Mouse (Mus musculus) megakaryocyte-erythroid progenitor cell, adult 5-6 weeks (primary cell): ENCODE results near the gene A930004D18Rik. TPM values are rescaled to one million over a fixed set of nuclear protein-coding genes. Genes with fewer than 3 reads are reported as not detected.

Experiments used
- ATAC-seq: replicated peaks from 2 replicates; pipeline ENCODE4 v1.8.0; 2016; ENCODE audit warnings: mild to moderate bottlenecking, inconsistent platforms; ENCODE audit not compliant: severe bottlenecking, poor library complexity, low FRiP score, low TSS enrichment
- total RNA-seq, 2 experiments: library from RNA; stranded (forward) in 1 of 2; stranded (reverse) in 1 of 2; fragments of 200-1000, 215-1000 nt in 1 of 2; fragments of >200 nt in 1 of 2; fragmentation: Nextera tagmentation in 1 of 2; gene quantifications; 2 replicates each; pipeline ENCODE4 v1.2.3; 2014 to 2017

Gene A930004D18Rik
- total RNA-seq, 2 experiments from 2014 or later, result not detected

GRCm38 (mm10) chr2:18039566-18040290 lies 2.2 kb upstream of the A930004D18Rik start:
- no peak for ATAC-seq

- no peak for ATAC-seq
Measured at GRCm38 (mm10) chr2:18038895-18039371, 1.4 kb upstream of the A930004D18Rik start.

- no peak for ATAC-seq
Measured at GRCm38 (mm10) chr2:18038141-18038752, 710 bp upstream of the A930004D18Rik start.

GRCm38 (mm10) chr2:18034371-18035250 lies 2.9 kb downstream of the A930004D18Rik start:
- ATAC-seq, result no peak

GRCm38 (mm10) chr2:18033166-18034108 lies 4.1 kb downstream of the A930004D18Rik start:
- no peak for ATAC-seq

- ATAC-seq, result no peak
Measured at GRCm38 (mm10) chr2:18032538-18032895, 5.0 kb downstream of the A930004D18Rik start.

- ATAC-seq, result no peak
Measured at GRCm38 (mm10) chr2:18031831-18032537, 5.6 kb downstream of the A930004D18Rik start.

GRCm38 (mm10) chr2:18031271-18031821 lies 6.2 kb downstream of the A930004D18Rik start:
- ATAC-seq, result no peak

- ATAC-seq, result no peak
Measured at GRCm38 (mm10) chr2:18030581-18030980, 7.0 kb downstream of the A930004D18Rik start.

- no peak for ATAC-seq
Measured at GRCm38 (mm10) chr2:18029656-18030055, 7.9 kb downstream of the A930004D18Rik start.

- ATAC-seq, result peak; percentile 36
Measured at GRCm38 (mm10) chr2:18028140-18029021, 9.2 kb downstream of the A930004D18Rik start.

GRCm38 (mm10) chr2:18027448-18028139 lies 9.9 kb downstream of the A930004D18Rik start:
- peak; percentile 83 for ATAC-seq

- peak; percentile 9; the same call in 1 of the 2 replicates for ATAC-seq
Measured at GRCm38 (mm10) chr2:18026116-18026947, 11.2 kb downstream of the A930004D18Rik start.

- ATAC-seq, result no peak
Measured at GRCm38 (mm10) chr2:18025781-18026115, 11.8 kb downstream of the A930004D18Rik start.

GRCm38 (mm10) chr2:18025116-18025515 lies 12.4 kb downstream of the A930004D18Rik start:
- ATAC-seq, result no peak

GRCm38 (mm10) chr2:18022886-18023285 lies 14.7 kb downstream of the A930004D18Rik start:
- no peak for ATAC-seq
